Mouse (Mus musculus): Measurements from ENCODE around the gene Thop1.
A peak's percentile ranks its signal among the peaks of the same experiment; 100 is the strongest.
"Not testable (repeated sequence)": the region's sequence is repeated elsewhere in the genome, so short reads cannot be mapped to it uniquely, and the experiment has no call there.

The Thop1 gene

DNA sequence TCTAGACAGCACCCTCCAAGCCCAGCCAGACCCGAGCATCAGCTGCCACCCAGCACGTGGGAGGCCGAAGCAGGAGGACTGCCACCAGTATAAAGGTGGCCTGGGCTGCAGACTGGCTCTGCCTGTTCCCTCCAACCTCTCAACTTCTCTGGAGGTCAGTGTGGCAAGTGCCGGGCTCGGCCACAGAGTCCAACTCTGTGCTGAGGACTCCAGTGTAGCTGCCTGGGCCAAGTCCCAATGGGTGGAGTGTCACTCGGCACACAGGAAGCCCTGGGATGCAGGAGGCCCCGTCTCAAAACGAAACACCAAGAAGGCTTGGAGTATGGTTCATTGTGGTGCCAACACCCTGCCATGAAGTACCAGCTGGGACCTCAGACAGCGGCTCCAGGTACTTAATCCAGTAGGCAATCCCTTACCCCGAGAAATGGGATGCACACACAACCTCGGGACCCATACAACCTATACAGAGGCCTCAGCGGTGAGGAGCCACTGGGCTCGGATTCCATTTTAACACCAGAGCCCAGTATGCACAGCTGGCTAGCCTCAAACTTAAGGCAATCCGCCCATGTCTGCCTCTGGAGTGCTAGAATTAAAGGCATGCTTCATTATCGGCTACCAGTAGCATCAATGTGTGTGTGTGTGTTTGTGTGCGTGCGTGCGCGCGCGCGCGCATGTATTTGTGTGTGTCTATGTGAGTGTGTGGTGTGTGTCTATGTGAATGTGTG is 12.3 kb upstream of the Thop1 start:
- no peak for DNase-seq

DNA sequence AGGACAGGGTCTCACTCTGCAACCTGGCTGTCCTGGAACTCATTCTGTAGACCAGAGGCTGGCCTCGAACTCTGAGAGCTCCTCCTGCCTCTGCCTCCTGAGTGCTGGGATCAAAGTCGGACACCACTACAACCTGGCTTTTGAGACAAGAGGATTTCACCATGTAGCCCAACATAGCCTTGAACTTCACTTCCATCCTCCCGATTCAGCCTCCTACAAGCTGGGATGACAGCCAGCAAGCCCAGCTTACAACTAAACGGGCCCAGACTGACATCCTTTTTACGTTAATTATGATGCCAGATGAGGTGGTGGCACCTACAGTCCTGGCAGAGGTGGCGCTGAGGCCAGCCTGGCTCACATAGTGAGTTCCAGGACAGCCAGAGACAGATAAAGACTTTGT is 10.9 kb upstream of the Thop1 start:
- no peak for DNase-seq

DNA sequence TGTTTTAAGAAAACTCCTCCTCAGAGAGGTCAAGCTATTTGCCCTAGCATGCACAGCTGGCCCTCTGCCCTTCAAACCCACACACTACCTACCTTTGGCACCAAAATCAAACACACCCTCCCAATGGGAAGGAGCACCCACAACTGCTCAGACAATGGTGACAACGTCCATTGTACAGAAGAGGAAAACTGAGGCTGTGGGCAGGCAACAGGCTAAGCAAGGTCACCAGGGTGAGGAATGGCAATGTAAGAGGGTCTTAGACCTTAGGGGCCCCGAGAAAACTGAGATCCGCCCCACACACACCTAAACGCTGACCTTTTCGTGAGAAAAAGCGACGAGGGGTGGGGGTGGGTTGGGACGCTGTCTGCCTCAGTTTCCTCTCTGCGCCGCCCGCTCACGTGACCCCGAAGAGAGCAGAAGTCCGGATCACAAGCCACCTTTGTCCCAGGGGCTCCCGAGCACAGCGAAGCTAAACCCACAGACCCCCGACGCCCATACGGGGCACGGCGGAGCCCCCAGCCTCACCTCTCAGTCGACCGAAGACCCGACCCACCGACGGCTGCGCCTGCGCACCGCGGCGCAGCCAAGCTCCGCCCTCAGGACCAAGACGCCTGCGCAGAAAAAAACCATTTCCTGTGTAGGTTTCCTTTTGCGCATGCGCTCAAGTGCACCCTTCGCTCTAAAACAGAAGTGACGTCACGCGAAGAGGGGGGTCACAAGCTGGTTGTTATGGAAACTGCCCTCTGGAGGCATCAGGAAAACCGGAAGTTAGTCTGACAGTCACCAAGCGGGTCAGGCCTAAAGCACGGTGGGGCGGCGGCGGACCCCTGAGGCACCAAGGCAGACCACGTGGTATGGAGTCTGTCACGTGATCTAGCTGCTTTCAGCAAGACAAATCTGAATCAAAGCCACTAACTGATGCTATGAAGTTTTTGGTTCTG is 10.0 kb upstream of the Thop1 start, which contains the start of gene Sgta:
Gene Sgta, minus strand, starts transcription at position 579 of the 941 bp plus-strand sequence.
- DNase-seq: peak; percentile 99 to 100

DNA sequence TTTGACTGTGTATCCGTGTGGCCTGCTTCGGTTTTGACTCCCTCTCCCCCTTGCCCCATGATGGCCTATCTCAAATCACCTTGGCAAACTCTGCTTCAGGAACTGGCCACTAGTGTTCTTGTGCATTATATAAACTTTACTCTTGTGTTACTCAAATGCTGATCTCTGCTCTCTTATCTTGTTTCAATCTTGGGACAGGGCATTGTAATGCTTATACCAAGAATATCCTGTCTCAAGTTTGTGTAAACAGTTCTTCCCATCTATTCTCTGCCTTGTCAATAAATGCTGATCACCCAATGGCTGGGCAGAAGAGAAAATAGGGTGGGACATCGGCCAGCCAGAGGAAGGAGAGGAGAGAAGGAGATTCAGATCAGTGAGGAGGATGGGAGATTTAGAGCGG is 7.1 kb upstream of the Thop1 start:
- no peak for DNase-seq

DNA sequence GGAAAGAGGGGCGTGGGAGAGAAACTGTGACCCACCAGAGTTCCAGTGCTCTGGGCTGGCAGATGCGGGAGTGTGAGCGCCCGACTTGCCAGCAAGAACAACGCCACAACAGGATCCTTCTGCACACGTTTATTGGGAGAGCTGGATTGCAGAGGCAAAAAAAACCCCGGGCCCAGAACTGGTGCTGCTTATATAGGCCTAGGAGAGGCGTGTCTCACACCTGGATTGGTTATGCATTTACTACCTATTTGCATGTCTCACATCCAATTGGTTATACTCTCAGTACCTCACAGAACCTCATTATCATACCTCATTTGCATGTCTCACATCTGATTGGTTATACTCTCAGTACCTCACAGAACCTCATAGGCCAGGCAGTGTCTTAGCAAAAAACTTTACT is 5.3 kb upstream of the Thop1 start:
- not testable (repeated sequence) for DNase-seq

DNA sequence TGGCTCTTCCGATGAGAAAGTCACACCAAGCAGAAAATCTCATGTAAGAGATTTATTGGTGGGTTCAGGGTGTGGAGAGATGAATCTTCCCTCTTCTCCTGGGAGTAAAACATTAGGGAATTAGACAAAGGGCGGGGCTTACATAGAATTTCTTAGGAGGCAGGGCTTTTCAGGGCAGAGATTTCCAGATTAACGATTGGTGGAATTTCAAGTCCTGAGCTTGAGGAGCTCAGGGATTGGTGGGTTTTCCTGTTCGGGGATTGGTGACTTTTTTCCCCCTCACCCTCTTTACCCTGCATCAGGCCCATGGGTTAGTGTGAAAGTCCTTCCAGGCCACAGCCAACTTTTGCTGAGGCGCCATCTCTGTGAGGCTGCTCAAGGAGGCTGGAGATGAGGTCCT is 1.1 kb upstream of the Thop1 start:
- DNase-seq: no peak

DNA sequence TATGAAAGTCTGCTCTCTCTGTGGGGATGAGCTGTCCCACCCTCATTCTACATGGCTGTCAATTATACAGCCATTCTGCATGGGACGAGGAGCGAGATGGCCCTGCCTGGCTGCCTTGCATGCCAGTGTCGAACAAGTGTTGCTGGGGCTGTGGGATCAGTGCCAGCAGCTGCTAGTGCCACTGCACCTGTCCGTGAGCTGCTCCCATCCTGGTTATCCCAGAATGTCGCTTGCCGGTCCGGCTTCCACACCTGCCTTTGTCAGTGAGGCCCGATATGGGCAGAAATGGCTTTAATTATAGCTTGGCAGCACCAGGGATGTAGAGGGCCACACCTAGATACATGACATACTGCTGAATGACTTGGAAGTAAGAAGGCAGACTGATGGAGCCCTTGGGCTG is 2.5 kb downstream of the Thop1 start:
- DNase-seq: no peak

DNA sequence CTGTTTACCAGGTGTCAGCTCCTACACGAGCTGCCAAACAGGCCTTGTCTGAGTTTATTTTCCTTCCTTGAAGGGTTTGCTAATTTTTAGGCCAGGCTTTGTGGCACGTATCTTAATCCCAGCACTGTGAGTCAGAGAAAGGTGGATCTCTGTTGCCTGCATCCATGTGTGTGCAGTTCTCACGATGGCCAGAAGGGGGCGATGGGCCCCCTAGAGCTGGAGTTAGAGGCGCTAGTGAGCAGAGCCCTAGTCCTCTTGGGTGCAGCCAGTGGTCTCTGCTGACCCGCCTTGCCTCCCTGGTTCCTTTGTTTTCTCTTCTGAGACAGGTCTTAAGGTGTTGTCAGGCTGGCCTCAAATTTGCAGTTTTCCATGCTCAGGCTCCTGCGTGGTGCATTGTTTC is 3.6 kb downstream of the Thop1 start:
- no peak for DNase-seq

DNA sequence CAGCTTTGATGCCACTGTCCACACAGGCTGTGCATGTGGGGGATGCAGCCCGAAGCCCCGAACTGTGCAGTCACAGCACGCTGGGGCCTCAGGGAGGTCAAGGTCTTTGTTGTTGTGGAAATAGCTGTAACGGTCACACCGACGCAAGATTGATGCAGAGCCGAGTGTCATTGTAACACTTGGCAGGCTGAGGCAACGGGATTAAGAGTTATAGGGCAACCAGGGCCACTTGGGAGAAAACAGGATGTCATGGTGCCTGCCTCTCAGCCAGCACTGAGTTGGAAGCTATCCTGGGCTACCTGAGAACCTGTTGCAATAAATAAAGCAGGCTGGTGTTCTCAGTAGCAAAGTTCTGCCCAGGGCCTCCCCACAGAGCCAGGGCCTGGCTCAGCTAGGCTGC is 5.9 kb downstream of the Thop1 start:
- DNase-seq: no peak

DNA sequence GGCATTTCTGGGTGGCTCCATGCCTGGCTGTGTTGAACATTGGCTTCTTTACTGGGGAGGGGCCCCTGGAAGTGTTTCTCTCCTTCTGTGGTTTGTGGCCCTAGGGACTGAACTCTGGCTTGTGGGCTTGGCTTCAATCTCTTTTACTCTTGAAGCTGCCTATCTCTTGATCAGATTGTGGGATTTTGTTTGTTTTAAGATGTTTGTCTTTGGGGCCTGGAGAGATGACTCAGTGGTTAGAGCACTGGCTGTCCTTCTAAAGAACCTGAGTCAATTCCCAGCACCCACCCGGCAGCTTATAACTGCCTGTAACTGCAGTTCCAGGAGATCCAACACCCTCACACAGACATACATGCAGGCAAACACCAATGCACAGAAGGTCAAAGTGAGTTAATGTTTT is 6.5 kb downstream of the Thop1 start:
- no peak for DNase-seq

DNA sequence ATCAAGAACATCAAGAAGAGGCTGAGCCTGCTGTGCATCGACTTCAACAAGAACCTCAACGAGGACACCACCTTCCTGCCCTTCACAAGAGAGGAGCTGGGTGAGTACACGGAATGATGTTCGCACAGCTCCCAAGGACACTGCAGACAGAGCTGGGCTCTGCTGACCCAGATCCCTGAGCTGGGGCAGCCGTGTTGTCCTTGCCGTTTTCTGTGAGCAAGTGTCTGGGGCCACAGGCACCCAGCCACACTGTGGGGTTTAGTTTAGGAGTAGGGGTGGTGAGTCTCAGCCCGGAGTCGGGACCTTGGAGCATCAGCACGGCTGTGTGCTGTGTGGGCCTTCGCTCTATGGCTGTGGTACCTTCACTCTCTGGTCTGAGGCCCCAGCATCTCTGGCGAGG is 8.1 kb downstream of the Thop1 start:
- DNase-seq: no peak

DNA sequence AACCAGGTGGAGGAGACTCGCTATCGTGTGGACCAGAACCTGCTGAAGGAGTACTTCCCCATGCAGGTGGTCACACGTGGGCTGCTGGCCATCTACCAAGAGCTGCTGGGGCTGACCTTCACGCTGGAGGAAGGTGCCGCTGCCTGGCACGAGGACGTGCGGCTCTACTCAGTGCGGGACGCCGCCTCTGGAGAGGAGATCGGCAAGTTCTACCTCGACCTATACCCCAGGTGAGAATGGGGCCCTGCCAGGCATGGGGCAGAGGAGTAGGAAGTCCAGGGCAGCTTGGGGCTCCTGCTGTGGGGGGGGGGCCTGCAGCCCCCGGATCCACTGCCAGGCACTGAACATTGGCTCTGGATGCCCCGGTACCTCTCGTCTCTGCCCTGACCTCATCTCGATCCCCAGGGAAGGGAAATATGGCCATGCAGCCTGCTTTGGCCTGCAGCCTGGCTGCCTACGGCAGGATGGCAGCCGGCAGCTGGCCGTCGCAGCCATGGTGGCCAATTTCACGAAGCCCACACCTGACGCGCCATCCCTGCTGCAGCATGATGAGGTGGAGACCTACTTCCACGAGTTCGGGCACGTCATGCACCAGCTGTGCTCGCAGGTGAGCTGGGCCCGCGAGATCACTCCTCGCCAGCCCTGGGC is 10.3 kb downstream of the Thop1 start:
- DNase-seq: peak; percentile 43 to 48

DNA sequence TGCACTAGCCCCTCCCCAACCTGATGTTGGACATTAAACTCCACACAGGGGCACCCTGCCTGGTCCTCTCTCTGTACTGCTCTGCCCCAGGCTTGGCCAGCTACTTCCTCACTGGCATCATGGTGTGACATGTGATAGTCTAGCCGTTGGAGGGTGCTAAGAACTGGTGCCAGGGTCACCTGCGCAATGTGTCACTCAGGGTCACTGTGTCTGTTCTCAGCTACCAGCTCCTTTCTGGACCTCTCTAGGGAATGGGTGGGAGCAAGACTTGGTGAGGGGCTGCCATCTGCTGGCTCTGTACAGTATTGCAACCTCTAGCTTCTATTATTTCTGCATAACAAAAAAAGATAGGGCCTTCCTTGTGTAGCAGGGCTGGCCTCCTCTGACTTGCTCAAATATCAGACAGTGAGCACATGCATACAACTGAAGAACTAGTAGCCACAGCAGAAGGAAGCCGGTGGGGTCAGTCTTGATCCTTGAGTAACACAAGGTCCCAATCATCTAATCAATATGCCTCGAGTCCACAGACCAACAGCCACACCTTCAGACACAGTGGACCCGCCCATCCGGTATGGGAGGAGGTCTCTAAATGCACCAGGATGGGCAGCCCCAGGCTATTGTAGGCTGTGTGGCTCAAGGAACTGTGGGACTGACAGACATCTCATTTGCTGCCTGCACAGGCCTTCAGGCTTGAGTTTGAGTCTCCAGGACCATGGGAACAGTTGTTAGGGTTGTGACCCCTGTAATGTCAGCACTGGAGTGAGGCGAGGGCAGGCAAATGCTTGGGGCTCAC is 12.5 kb downstream of the Thop1 start:
- DNase-seq: peak; percentile 73 to 85

DNA sequence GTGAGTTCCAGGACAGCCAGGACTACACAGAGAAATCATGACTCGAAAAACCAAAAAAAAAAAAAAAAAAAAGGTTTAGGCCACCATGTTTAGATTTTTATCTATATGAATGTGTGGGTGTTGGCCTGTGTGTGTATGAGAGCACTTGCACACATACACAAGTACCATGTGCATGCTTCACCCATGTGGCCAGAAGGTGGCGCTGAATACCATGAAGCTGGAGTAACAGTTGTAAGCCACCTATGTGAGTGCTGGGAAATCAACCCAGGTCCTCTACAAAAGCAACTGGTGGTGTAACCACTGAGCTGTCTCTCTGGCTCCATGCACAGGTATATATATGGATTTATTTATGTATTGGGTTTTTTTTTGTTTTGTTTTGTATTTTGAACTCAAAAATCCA is 17.2 kb downstream of the Thop1 start:
- no peak for DNase-seq

DNA sequence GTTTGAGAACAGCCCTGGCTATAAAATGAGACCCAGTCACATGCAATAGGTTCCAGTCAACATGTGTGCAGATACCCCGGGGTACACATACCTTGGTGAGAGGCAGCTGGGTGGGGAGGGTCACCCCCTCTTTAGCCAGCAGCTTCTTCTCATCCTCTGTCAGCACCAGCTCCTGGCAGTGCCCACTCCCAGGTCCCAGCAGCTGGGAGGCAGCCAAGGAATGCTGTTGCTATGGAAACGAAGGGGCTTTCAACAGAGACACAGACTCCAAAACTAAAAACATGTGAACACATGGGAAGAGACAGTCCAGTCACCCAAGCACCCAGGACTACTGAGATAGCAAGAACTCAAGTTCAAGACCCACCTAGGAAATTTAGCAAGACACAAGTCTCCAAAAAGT is 19.4 kb downstream of the Thop1 start:
- DNase-seq: no peak

DNA sequence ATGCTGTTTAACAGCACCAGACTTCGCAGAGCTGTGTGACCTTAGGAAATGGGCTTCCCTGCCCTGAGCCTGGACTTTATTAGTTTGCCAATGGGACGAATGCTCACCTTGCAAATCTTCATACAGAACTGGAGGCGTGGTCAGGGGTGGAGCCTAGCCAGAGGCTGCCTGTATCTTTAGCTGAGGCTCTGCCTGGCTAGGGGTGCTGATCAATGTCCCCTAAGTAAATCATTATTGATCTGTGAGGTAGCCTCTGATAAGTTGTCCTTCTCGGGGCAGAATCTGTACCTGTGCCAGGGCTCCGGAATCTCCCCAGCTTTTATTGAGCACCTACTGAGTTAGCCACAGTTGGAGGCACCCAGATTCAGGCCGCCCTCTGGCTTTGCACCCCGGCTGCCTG is 20.8 kb downstream of the Thop1 start:
- no peak for DNase-seq

DNA sequence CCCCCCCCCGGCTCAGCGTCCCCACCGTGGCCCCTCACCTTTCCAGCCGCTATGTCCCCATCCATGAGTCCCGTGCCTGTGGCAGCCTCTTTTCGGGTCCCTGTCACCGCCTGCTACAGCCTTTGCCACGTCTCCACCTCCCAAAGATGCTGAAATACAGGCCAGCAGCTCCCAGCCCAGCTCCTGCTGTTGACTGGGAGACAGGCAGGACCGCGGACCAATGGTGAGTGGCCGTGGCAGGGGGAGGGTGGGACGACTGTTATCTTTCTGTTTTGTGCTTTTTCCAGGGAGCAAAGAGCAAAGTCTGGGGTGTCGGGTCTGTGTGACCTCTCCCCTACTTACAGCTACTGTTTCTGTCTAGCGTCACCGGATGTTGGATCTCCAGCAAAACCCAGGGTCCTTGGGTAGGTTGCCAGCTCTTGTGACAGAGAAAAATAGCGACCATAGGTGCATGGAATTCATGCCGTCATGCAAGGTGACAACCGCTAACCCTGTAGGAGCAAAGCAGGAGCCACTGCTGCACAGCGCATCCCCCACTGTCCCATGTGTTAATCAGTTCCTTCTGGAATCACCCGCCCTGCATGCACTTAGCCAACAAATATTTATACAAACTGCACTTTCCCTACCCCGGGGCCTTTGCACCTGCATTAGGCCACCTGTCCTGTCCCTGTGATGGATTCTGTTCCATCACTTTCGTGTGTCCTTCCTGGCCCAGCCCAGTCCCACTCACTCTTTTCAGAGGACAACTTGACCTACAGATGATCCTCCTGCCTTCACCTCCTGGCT is 22.8 kb downstream of the Thop1 start:
- DNase-seq: no peak

DNA sequence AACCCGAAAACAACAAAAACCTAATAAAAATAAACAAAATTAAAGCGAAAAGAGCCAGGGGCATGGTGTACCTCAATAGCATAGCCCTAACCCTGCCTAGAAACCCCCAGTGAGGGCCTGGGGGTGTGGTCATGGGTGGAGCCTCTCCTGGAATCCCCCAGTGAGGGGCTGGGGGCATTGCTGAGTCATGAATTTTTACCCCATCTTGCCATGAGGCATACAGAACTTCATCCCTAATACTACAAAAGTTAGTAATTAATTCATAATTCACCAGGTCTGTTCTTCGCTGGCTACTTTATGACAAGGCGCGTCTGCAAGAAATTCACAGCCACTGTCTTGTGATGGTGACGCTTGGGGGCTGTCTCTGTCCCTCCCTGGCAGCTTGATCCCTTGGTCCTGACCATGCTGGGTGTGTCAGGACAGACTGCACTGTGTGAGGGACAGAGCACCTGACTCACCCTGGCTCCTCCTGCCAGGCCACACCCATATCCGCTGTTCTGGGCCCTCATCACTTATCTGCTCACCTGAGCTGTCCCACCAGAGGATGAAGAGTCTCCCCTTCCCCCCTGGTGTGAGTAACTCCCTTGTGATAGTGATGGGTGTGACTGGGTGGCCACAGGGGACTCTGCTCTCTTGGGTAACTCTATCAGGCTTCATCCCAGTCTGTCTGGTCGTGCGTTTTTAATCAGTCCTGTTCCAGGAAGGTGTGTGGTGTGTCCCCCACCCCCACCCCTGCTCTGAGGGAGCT is 25.3 kb downstream of the Thop1 start:
- no peak for DNase-seq

DNA sequence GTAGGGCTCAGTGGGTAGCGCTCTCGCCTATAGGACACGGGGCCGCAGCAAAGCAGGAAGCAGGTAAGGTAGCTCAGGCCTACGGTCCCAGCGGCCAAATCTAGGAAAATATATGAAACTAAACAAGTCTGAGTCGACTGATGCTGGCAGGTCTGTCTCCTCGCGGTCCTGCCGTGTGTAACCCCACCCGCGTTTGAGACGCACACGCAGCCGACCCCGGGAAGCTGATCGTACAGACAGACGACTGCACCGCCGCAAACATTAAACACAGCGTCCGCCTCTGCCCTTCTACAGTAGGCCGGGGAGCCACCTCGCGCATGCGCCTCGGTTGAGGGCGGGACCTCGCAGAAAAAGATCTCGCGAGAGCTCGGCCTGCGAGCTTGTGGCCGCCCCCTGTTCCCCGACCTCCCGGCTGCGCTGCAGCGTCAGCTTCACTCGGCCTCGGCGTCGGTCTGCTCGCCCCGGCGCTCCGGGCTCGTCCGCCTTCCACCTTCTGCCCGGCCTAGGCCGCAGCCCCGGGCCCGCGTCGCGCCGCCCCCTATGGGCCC is 35.8 kb downstream of the Thop1 start, which contains the start of gene Map2k2:
Gene Map2k2, plus strand, starts transcription at position 351 of the 548 bp plus-strand sequence.
- peak; percentile 97 for DNase-seq

DNA sequence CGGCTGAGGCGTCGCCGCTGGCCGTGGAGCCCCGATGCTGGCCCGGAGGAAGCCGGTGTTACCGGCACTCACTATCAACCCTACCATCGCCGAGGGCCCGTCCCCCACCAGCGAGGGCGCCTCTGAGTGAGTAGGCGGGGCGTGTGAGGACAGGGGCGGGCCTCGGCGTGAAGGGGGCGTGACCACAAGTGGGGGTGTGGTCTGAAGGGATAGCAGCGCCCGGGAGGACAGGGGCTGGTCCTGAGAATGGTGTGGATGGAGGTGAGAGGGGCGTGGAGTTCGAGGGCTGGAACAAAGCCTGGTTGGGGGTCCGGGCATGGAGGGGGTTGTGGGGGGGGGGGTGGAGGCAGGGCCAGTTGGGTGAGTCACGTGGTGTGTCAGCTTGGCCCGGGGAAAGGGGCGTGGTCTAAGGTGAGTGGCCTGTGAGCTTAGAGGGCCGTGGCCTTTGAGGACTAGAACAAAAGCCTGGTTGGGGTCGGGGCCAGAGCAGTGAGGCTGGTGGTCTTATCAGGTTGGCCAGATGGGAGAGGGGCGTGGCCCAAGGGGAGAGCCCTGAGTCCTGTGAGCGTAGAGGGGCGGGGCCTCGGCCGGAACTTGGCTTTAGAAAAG is 36.4 kb downstream of the Thop1 start:
- DNase-seq: peak; percentile 72 to 82

Measured in cerebellum, adult 18-20 months (tissue).